Mouse (Mus musculus) activated CD4-positive, CD25-positive, alpha-beta regulatory T cell, adult 4 months (primary cell): Measurements from ENCODE around the gene Col19a1. TPM values are rescaled to one million over a fixed set of nuclear protein-coding genes. Genes with fewer than 3 reads are reported as not detected.

Experiments used
- ATAC-seq: one replicate; pipeline ENCODE4 v1.8.0; 2017
- polyA plus RNA-seq, 2 experiments: library from polyadenylated mRNA; unstranded; fragments of 100-300 nt; shearing (Covaris generic); gene quantifications; one replicate each; pipeline ENCODE4 v1.2.1; 2017

Col19a1 gene
- polyA plus RNA-seq, 2 experiments from 2014 or later: 0.16 TPM; not detected in 1

DNA sequence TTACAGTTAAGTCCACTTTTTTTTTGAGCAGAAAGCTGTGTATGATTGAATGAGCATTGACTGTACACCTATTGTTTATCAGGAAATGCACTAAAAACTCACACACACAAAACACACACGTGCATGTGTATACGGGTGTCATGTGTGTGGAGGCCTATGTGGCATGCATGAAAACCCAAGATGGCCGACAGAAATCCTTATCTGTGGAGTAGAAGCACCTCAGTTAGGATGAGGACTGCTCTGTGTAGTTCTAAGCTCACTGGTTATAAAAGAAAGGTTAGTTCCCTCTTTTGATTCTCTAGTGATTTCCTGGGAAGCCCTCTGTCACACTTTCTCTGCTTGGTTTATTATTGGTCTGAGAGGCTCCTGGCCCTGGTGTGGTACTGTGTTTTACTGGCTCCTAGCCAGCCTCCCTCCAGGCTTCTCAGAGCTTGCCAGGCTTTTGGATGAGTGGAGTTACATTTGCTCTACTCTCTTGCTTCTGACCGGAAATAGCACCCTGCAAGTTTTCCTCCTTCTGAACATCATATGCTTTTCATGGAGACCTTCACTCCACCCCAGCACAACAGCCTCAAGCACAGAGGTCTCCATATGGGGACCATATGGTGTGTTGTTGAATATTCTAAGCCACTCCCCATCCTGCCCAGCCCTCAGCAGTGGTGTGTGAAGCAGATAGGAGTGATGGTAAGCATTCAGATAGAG is 361.3 kb downstream of the Col19a1 start:
- ATAC-seq: no peak

- ATAC-seq: no peak
These were observed 364.2 kb downstream of the Col19a1 start for GRCm38 (mm10) chr1:24222981-24223612.

GRCm38 (mm10) chr1:24222231-24222630 is 365.0 kb downstream of the Col19a1 start:
- ATAC-seq: no peak

DNA sequence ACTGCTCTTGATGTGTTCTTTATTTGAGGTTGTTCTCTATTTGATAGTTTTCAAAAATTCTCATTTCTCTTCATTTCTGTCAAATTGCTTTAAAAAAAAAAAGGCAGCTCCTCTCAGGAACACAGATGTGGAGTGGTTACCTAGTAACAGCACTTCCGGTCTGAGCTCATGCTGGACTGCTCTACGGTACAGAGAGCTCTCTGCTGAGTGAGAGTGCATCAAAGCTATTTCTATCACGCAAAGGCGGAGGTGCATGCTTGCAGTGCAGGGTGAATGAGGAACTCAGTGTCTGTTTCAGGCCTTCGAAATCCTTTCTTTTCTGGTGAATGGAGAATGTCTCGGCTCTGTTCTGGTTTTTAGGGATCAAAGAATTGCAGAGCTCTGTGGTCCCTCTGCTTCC is 368.2 kb downstream of the Col19a1 start:
- no peak for ATAC-seq

Other genes with a start within 250 kb of the Col19a1 start
- 10 to 100 TPM; 60.6 to 84.4 TPM for gene Lmbrd1, start 91.2 kb upstream of the Col19a1 start, polyA plus RNA-seq